Mouse (Mus musculus) spleen, adult 2 months (tissue): Measurements from ENCODE around the gene Ankrd40.

Experiments used
- CTCF ChIP-seq: fragments of 200-500 bp; IDR thresholded peaks from 2 replicates; pipeline ENCODE4 v1.5.1; 2011; ENCODE audit warnings: mild to moderate bottlenecking, inconsistent platforms; ENCODE audit not compliant: insufficient read depth, insufficient read length, insufficient replicate concordance; ENCODE audit errors: extremely low read depth
- POLR2A ChIP-seq: fragments of 200-500 bp; IDR thresholded peaks from 2 replicates; pipeline ENCODE4 v1.6.1; 2011; ENCODE audit warnings: low read depth, low read length, inconsistent platforms

- no peak for TF ChIP-seq POLR2A
- no peak for TF ChIP-seq CTCF
These were observed 1.6 kb downstream of the Ankrd40 start for GRCm38 (mm10) chr11:94329270-94329891.
